Mouse (Mus musculus) cerebellum, adult (tissue): ENCODE data around the gene Syce1.
A peak's percentile ranks its signal among the peaks of the same experiment; 100 is the strongest.

Experiments
- ATAC-seq: cut with Nextera tagmentation; 2 replicates; pipeline ENCODE4 v1.9.2; 2017; ENCODE audit warnings: mild to moderate bottlenecking, moderate library complexity, mixed read lengths; ENCODE audit not compliant: insufficient number of reproducible peaks, low FRiP score, low TSS enrichment

Gene Syce1

GRCm38 (mm10) chr7:140787406-140788052 lies at the start of gene Syce1:
Gene Syce1 (minus strand): TSS chr7:140787852.
- ATAC-seq: no peak

GRCm38 (mm10) chr7:140836243-140837115 lies 48.8 kb upstream of the Syce1 start:
- ATAC-seq: no peak

- no peak for ATAC-seq
These were observed 48.1 kb upstream of the Syce1 start for GRCm38 (mm10) chr7:140835758-140836087.

GRCm38 (mm10) chr7:140834968-140835757 lies 47.5 kb upstream of the Syce1 start, which contains the start of gene Urah:
Gene Urah (plus strand): TSS chr7:140835018.
- ATAC-seq: no peak

- ATAC-seq: no peak
These were observed 45.7 kb upstream of the Syce1 start for GRCm38 (mm10) chr7:140833341-140833740.

- no peak for ATAC-seq
These were observed 43.8 kb upstream of the Syce1 start for GRCm38 (mm10) chr7:140831447-140831846.

GRCm38 (mm10) chr7:140828171-140828881 lies 40.7 kb upstream of the Syce1 start:
- peak; percentile 83 for ATAC-seq

- no peak for ATAC-seq
These were observed 35.1 kb upstream of the Syce1 start for GRCm38 (mm10) chr7:140822731-140823130.

GRCm38 (mm10) chr7:140821653-140822329 lies 34.1 kb upstream of the Syce1 start, which contains the start of gene Zfp941:
Gene Zfp941 (minus strand): TSS chr7:140822178.
- ATAC-seq: peak; percentile 72; the same call in 1 of the 2 replicates

- no peak; the same call in 1 of the 2 replicates for ATAC-seq
These were observed 33.6 kb upstream of the Syce1 start for GRCm38 (mm10) chr7:140821305-140821652.

- ATAC-seq: no peak
These were observed 32.5 kb upstream of the Syce1 start for GRCm38 (mm10) chr7:140820173-140820572.

- ATAC-seq: no peak
These were observed 25.2 kb upstream of the Syce1 start for GRCm38 (mm10) chr7:140812850-140813249.

- ATAC-seq: no peak
These were observed 24.1 kb upstream of the Syce1 start for GRCm38 (mm10) chr7:140811714-140812113.

- ATAC-seq: no peak
These were observed 22.8 kb upstream of the Syce1 start for GRCm38 (mm10) chr7:140810496-140810895.

- ATAC-seq: 0 out of 2 replicates have a peak, but pooled peaks have one; percentile 61
These were observed 18.1 kb upstream of the Syce1 start for GRCm38 (mm10) chr7:140805704-140806103.

- ATAC-seq: no peak
These were observed 15.0 kb upstream of the Syce1 start for GRCm38 (mm10) chr7:140802629-140803028.

- no peak for ATAC-seq
These were observed 10.6 kb upstream of the Syce1 start for GRCm38 (mm10) chr7:140798212-140798611.

GRCm38 (mm10) chr7:140797619-140798018 lies 10.0 kb upstream of the Syce1 start:
- ATAC-seq: no peak

GRCm38 (mm10) chr7:140793541-140793940 lies 5.9 kb upstream of the Syce1 start:
- no peak for ATAC-seq

GRCm38 (mm10) chr7:140788053-140788435 lies 392 bp upstream of the Syce1 start:
- no peak for ATAC-seq
